Mouse (Mus musculus) heart, postnatal 10 days (tissue): ENCODE measurements around the gene Nkain4. TPM values are rescaled to one million over a fixed set of nuclear protein-coding genes. Genes with fewer than 3 reads are reported as not detected.
A peak's percentile ranks its signal among the peaks of the same experiment; 100 is the strongest.

Experiments used
- DNase-seq, 2 experiments: peaks; one replicate each; pipeline ENCODE4 v3.0.0; 2021
- intact Hi-C: fragments of 180-260 bp; cut with DNase I; formaldehyde crosslinking; loops from one replicate; pipeline ENCODE4 v1.15.1; 2025
- total RNA-seq, 2 experiments: library from RNA; stranded (reverse); gene quantifications; 2 replicates each; pipeline ENCODE4 v1.2.3; 2021

Nkain4 gene
- 10 to 100 TPM; 10.4 to 16.0 TPM for total RNA-seq

DNA sequence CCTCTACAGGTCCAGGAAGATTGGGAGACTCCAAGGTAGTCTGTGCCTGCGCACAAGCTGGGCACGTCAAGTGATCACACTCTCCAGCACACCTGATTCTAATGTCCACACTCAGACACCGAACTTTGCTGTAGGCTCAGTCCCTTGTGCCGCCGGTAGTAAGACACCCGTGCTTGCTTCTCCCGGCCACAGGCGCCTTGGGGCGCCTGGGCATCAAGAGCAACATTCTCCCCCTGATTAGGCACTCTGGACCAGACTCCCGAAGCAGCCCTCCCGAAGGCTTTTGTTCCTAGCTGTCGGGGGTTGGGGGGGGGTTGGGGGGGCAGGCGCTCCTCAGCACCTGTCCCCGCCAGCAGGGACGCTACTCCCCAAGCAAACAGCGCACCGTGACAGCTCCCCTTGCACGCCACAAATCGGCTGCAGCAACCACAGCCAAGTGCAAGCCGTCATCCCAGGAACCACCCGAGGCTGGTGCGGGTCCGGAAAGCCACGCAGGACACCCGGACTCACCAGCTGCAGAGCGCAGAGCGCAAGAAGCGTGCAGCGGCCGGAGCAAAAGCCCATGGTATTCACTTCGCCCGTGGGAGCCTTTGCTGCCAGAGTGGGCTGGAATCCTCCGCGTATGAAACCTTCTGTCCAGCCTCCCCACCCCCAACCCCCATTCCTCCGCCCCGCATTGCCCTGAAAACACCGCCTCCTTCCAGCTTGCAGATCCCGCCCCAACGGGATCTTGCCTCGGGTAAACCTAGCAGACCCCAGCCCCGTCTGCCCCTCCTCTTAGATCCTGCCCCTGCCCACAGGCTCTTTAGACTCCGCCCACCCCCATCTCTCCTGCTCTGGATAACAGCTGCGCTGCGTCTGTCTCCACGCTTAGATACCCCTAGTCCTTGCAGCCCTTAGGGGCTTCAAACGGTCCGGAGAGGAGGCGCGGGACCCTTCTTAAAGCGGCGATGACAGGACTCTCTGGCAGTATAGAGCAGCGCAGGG lies at the start of gene Nkain4:
TSS of gene Nkain4 (minus strand) at position 639 of the 987 bp plus-strand sequence.
- peak; percentile 54 to 57 for DNase-seq
- intact Hi-C loops = no loop called here

GRCm38 (mm10) chr2:180996905-180997304 lies 42.4 kb upstream of the Nkain4 start:
- DNase-seq = no peak
- intact Hi-C loops = loop anchor here (1.0 kb wide), 2 partner anchors 63 to 75 kb away; no protein-coding TSS in a partner anchor

DNA sequence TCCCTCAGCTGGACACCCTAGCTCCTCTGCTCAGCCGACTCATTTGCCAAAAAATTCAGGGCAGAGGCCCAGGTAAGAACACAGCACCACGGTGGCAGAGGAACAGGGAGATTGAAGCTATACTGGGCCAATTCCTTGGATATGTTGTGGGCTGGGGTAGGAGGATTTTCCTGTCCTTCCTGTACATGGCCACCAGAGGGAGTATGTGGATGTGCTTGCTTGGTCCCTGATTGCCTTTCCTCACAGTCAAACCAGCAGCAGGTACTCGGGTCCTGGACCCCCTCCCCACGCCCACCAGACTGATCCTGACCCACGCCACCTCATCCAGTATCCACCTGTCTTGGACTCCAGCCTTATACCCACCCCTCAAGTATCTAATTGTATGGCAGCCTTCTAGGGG lies 41.9 kb upstream of the Nkain4 start:
- peak; percentile 46 to 61 for DNase-seq
- intact Hi-C loops = loop anchor here (1.0 kb wide), 2 partner anchors 64 to 76 kb away; no protein-coding TSS in a partner anchor

DNA sequence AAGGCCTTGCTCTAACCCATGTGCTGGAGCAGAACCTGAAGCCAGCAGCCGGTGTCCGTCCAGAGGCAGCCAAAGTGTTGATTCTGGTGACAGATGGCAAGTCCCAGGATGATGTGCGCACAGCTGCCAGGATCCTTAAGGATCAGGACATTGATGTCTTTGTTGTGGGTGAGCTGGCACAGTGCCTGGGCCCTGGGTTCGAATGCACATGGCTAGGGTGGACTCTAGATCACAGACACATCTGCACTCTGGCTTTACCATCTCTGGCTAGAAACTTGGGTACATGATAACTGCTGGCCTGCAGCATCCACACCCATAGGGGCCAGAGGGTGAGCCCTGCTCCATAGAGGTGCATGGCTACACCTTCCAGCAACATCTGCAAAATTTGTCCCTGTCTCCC lies 41.0 kb upstream of the Nkain4 start:
- DNase-seq = no peak
- intact Hi-C loops = no loop called here

- intact Hi-C loops = no loop called here
Measured at GRCm38 (mm10) chr2:180994360-180994759, 39.9 kb upstream of the Nkain4 start.

DNA sequence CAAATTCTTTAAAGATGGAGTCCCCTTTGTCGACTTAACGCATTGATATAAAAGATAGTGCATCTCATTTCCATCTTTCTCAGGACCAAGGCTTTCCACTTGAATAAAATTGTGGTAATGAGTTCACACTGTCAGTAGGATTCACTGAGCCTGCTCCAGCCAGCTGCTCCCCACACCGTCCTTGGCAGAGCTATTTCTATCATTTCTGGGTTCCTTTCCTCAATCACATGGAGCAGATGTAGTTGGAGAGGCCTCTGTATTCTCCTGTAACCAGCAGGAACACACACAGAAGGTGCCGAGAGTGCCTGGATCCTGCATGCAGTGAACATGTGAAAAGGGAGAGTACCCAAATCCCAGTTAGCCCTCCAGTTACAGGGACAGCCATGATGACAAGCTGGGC lies 35.8 kb upstream of the Nkain4 start:
- no peak for DNase-seq
- intact Hi-C loops = no loop called here

More at GRCm38 (mm10) chr2:180994360-180994759, 39.9 kb upstream of the Nkain4 start:
- DNase-seq = no peak

GRCm38 (mm10) chr2:180988948-180989347 lies 34.4 kb upstream of the Nkain4 start:
- intact Hi-C loops = no loop called here
- no peak for DNase-seq

GRCm38 (mm10) chr2:180988347-180988913 lies 33.9 kb upstream of the Nkain4 start:
- intact Hi-C loops = no loop called here
- DNase-seq = peak; percentile 21 to 35

DNA sequence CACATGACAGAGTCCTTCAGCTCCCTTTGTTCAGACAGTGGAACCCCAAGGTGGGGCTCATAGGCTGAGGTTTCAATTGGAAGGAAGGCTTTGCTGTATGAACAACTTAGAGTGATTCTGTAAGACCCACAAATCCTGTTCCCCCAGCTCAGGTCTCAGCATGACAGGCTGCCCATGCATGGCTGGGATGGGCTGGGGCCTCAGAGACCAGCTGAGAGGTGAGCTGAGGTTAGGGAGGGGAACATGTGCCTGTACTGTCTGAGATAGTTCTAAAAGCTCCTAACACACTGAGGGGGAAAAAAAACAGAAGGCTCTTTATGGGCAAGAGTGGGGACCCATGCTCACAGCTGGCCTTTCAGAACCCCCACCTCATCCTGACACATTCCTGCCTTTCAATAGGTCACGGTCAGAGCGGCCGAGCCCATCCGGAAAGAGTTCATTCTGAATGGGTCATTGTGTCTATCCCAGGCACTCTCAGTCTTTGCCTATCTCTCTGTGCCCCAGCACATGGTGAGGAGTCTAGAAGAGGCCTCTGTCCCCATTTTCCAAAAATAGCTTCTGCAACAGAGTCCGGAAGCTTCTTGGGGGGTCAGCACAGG lies 33.0 kb upstream of the Nkain4 start:
- intact Hi-C loops = no loop called here

DNA sequence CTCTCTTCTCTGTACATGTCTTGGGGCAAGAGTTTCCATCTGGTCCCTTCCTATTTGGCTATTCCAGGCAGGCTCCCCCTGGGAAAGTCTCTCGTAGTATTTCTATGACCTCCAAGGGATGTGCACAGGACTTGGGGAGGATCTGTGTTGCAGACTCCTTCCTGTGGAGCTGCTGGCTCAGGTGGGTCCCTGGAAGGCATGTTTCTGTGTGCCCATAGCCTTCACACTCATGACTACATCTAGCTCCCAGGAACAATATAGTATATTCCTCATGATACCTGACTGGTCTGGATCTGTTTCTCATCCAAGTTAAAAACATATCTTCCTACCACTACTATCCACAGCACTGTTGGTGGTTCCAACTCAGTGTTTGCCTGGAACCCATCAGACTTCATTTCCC lies 32.5 kb upstream of the Nkain4 start:
- intact Hi-C loops = no loop called here
- no peak for DNase-seq

More for the DNA sequence above, 33.0 kb upstream of the Nkain4 start:
- DNase-seq = no peak

DNA sequence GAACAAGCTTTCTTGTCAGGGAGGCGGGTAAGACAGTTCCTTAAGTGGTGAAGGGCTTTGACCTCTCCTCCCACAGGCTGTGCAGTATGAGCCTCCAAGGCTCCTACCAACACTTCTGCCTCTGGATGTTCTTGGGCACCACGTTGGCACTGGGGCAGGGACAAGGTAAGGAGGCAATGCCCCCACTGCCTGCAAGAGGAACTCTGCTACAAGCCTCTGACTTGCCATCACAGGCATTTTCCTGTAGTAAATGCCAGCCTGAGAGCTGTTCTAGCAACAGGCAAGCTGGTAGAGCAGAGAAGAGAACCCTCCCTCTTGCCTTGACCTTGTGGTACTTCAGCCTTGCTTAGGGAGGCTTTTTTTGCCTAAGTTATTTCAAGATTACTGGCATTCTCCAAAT lies 31.9 kb upstream of the Nkain4 start, which contains the start of gene Col20a1:
TSS of gene Col20a1 (plus strand) at position 87 of the 400 bp plus-strand sequence.
- no peak for DNase-seq
- intact Hi-C loops = no loop called here

DNA sequence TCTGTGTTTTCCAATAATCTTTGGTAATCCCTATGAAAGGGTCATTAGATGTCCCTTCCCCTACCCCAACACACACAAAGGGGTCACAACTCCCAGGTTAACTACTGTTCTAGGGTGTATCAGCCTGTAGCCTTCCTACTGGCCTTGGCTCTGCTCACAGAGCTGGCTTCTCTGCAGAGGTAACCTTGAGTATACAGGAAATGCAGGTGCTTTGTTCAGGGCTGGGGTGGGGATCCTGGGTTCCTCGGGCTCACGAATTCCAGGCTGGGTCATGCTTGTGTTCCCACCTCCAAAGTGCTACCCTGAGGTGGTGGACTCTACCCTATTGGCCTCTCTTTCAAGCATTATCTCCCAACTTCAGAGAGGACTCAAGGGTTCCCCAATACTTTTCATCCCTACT lies 31.1 kb upstream of the Nkain4 start:
- intact Hi-C loops = no loop called here
- DNase-seq = no peak

DNA sequence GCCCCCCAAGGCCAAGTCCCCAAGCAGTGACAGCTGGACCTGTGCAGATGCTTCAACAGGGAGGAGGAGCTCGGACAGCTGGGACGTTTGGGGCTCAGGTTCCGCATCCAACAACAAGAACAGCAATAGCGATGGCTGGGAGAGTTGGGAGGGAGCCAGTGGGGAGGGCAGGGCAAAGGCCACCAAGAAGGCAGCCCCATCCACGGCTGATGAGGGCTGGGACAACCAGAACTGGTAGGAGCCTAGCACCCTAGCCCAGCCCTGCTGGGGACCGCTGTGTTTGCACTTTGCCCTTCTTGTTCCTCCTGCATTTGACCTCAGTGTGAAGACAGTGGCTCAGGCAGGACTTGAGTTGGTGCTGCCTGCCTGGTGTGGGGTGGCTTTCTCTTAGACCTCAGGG lies 26.6 kb upstream of the Nkain4 start:
- DNase-seq = no peak
- intact Hi-C loops = no loop called here

GRCm38 (mm10) chr2:180967010-180967763 lies 12.7 kb upstream of the Nkain4 start, which contains the start of gene Arfgap1:
Gene Arfgap1, plus strand, starts transcription at chr2:180967225.
- intact Hi-C loops = no loop called here
- peak; percentile 95 to 96 for DNase-seq

DNA sequence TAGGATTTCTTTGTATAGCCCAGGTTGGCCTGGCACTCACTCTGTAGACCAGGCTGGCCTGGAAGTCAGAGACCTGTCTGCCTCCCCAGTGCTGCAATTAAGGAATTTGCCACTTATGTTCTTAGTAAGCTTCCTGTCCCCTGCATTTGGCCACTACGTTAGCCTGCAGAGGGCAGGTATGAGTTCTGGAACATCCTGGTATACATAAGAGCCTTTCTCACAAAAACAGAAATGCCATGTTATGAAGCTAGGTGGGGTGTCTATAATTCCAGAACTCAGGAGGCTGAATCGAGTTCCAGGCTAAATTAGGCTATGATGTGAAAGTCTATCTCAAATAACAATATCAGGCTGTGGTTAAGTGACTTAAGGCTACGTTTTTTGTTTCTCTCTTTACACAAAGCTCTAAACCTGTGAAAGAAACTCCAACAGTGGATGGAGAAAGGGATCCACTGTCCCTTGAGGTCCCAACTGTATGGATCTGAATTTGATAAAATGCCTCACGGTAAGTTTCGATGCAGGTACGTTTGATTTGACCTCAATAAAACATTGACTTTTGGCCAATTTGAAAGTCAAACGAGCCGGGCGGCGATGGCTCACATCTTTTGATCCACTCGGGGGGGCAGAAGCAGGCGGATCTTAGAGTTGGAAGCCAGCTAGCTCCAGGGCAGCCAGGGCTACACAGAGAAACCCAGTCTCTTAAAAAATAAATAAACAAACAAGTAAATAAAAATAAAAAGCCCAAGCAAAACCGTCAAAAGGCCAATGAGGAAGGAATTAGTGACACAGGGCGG lies 11.8 kb upstream of the Nkain4 start:
- intact Hi-C loops = no loop called here
- DNase-seq = peak; percentile 29 to 38

DNA sequence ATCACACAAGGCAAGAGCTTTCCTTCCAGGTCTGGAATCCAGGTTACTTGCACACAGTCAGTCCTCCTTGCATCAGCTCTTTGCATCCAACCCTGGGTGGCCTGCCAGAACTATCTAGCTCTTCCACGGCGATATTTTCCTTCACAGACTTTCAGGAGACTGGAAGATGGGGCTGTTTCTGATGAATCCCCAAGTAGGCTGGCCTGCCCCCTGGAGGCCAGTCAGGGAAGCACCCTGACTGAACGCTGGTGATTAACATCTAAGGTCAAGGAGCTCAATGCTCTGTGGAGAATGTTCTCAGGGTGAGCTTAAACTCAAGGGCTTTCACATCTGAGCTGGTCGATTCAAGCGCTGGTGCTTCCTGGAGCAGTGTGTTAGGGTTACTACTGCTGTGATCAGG lies 9.5 kb upstream of the Nkain4 start:
- intact Hi-C loops = loop anchor here (1.0 kb wide), 1 partner anchor 39 kb away; no protein-coding TSS in a partner anchor
- peak; percentile 69 to 82 for DNase-seq

GRCm38 (mm10) chr2:180962616-180963308 lies 8.3 kb upstream of the Nkain4 start:
- no peak for DNase-seq
- intact Hi-C loops = loop anchor here (1.0 kb wide), 1 partner anchor 37 kb away; no protein-coding TSS in a partner anchor

DNA sequence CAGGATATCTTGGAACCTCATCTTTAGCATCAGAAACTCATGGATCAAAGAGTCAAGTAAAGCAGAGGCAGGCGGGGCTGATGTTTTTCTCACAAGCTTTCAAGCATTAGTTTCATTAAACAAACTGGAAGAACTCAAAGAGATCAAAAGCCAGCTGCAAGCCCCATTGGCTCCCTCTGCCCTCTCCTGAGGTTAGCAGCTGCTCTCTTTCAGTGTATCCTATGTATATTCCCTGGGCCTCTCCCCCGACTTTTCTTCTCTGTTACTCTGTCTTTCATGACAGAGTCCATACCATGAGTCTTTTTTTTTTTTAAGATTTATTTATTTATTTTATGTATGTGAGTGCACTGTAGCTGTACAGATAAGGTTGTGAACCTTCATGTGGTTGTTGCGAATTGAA lies 5.7 kb upstream of the Nkain4 start:
- no peak for DNase-seq
- intact Hi-C loops = no loop called here

DNA sequence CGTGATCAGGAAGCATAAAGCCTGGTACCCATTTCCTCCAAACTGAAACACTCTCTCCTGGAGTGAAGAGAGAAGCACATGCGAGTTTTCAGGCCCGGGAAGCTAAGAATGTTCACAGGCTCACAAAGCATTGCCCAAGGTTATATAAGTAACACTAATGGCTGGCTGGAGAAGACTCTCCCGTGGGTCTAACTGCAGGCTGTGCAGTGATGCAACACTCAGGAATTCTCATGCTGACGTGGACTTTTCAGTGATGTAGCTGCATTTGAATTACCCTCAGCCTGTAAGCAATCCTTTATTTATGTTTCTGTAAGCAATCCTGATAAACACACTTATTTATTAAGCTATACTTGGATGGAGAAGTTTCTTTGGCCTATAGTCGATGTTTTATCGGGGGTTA lies 5.1 kb upstream of the Nkain4 start:
- intact Hi-C loops = no loop called here
- no peak for DNase-seq
